Mouse (Mus musculus): ENCODE results near the gene Clic4.

DNA sequence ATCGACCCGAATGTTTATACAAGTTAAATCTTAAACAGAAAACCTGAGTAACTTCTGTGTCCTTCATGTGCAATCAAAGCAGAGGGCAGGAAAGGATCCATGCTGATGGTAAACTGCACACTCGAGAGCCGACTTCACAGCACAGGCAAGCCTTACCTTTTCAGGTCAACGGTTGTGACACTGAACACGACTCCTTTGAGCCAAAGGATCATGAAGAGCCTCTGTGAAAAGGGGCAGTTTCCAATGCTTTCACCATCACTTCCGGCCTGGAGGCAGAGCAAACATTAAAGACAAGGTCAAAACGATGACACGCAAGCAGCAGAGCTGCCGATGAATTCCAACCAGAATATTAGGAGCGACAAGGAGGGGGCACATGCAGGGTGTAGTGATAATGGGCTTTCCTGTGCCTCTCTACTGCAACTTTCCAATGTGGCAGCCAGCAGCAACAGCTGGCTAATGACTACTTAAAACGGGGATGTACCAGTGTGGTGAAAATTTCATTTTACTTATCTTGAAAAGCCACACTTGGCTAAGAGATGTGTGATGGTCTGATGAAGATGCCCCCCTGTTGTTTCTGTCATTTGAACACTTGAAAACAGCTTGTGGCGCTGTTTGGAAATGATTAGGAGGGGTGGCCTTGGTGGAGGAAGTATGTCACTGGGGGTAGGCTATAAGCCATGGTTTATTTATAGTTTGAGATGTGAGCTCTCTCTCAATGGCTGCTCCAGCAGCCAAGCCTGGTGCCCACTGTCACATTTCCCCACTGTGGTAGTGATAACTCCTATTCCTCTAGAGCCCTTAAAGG lies 33.7 kb downstream of the Clic4 start:
- no peak for TF ChIP-seq CTCF (IDR thresholded peaks at IDR 0.05)
- TF ChIP-seq EP300 (IDR thresholded peaks at IDR 0.05), result no peak
